Mouse (Mus musculus) frontal cortex, adult 2 months (tissue): ENCODE measurements around the gene Slc29a1. TPM values are rescaled to one million over a fixed set of nuclear protein-coding genes. Genes with fewer than 3 reads are reported as not detected.
A peak's percentile ranks its signal among the peaks of the same experiment; 100 is the strongest.

Source experiments
- DNase-seq, 2 experiments: peaks; one replicate each; pipeline ENCODE4 v3.0.0; 2022; ENCODE audit warnings: low spot score in 1 of 2; ENCODE audit errors: extremely low spot score in 1 of 2
- polyA plus RNA-seq: library from polyadenylated mRNA; depleted of rRNA; stranded (reverse); fragments of >200 nt; gene quantifications from 2 replicates; pipeline ENCODE4 v1.2.3, GENCODE M21; 2012

The Slc29a1 gene
- polyA plus RNA-seq, 1 experiment: 38.9 TPM

- peak; percentile 94 to 98 for DNase-seq
Measured at GRCm38 (mm10) chr17:45573780-45574123, 25.7 kb downstream of the Slc29a1 start.

GRCm38 (mm10) chr17:45573087-45573779, 26.2 kb downstream of the Slc29a1 start, which contains the start of gene Hsp90ab1:
Gene Hsp90ab1, minus strand, starts transcription at chr17:45573271.
- peak; percentile 96 to 100 for DNase-seq

- DNase-seq: peak in 1 of 2 experiments; percentile 74
Measured at GRCm38 (mm10) chr17:45572103-45573086, 27.0 kb downstream of the Slc29a1 start.

GRCm38 (mm10) chr17:45569999-45570398, 29.4 kb downstream of the Slc29a1 start:
- no peak for DNase-seq

- DNase-seq: no peak
Measured at GRCm38 (mm10) chr17:45568990-45569389, 30.4 kb downstream of the Slc29a1 start.

GRCm38 (mm10) chr17:45567162-45567601, 32.2 kb downstream of the Slc29a1 start:
- no peak for DNase-seq

- DNase-seq: no peak
Measured at GRCm38 (mm10) chr17:45566360-45567161, 32.8 kb downstream of the Slc29a1 start.

GRCm38 (mm10) chr17:45566031-45566359, 33.4 kb downstream of the Slc29a1 start:
- no peak for DNase-seq

GRCm38 (mm10) chr17:45565103-45565502, 34.3 kb downstream of the Slc29a1 start:
- no peak for DNase-seq

- DNase-seq: no peak
Measured at GRCm38 (mm10) chr17:45564531-45565084, 34.8 kb downstream of the Slc29a1 start.

GRCm38 (mm10) chr17:45563655-45564530, 35.5 kb downstream of the Slc29a1 start, which contains the start of gene Slc35b2:
Gene Slc35b2, plus strand, starts transcription at chr17:45563874.
- DNase-seq: peak; percentile 78 to 93

- DNase-seq: no peak
Measured at GRCm38 (mm10) chr17:45563216-45563615, 36.2 kb downstream of the Slc29a1 start.

- no peak for DNase-seq
Measured at GRCm38 (mm10) chr17:45559732-45560525, 39.5 kb downstream of the Slc29a1 start.

GRCm38 (mm10) chr17:45557998-45558862, 41.2 kb downstream of the Slc29a1 start:
- DNase-seq: no peak

GRCm38 (mm10) chr17:45557246-45557824, 42.1 kb downstream of the Slc29a1 start:
- DNase-seq: no peak

- no peak for DNase-seq
Measured at GRCm38 (mm10) chr17:45556514-45557245, 42.7 kb downstream of the Slc29a1 start.

- no peak for DNase-seq
Measured at GRCm38 (mm10) chr17:45556107-45556489, 43.3 kb downstream of the Slc29a1 start.
